Mouse (Mus musculus) myocyte (in vitro differentiated cells): ENCODE measurements at regions not wholly inside any gene's neighbourhood (a gene's known extent, or its start where the extent isn't known, plus 50 kb on each side); places are given as distances from the start of the nearest gene placed in this dataset.

ENCODE experiments used
- CEBPB ChIP-seq: IDR thresholded peaks from 2 replicates; pipeline ENCODE4 v1.6.1; 2011; ENCODE audit warnings: mild to moderate bottlenecking, moderate library complexity; ENCODE audit not compliant: poor library complexity, insufficient read depth, severe bottlenecking
- MYOD1 ChIP-seq, 3 experiments: IDR thresholded peaks; one replicate each; pipeline ENCODE4 v1.6.1; 2011; ENCODE audit warnings: control low read depth in 2 of 3, low read depth in 2 of 3, mild to moderate bottlenecking in 2 of 3, moderate library complexity in 1 of 3; ENCODE audit not compliant: insufficient read length in 2 of 3, control insufficient read depth in 1 of 3
- POLR2A ChIP-seq: IDR thresholded peaks from one replicate; pipeline ENCODE4 v1.6.1; 2011; ENCODE audit warnings: low read depth, mild to moderate bottlenecking, control low read depth, moderate library complexity; ENCODE audit not compliant: insufficient read length
- POLR2AphosphoS2 ChIP-seq: IDR thresholded peaks from one replicate; pipeline ENCODE4 v1.6.1; 2011; ENCODE audit warnings: low read depth, control low read depth; ENCODE audit not compliant: insufficient read length
- TCF12 ChIP-seq: IDR thresholded peaks from one replicate; pipeline ENCODE4 v1.6.1; 2011; ENCODE audit warnings: mild to moderate bottlenecking, control low read depth; ENCODE audit not compliant: poor library complexity, insufficient read depth, severe bottlenecking

DNA sequence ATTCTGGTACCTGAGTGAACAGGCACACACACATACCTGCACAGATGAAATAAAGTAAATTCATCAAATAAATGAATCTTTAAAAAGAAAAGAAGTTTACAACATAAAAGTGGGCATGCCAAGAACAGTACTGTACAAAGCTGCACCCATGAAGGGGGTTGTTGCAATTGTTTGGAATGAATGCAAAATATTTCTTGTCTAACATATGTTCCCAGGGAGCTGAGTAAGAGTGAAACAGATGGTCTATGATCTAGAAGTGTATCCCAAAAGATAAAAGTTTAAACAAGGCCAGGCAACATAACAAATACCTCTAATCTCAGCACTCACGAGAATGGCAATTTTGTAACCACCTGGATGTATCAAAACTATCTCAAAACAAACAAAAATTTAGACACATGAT, 1685.5 kb upstream of the Dsel start:
- TF ChIP-seq POLR2A (no peak), CEBPB (no peak), POLR2AphosphoS2 (no peak), TCF12 (no peak), MYOD1 (IDR thresholded peaks at IDR 0.05; ENCODE audit: control insufficient read depth in 1 of 3, insufficient read length in 2 of 3, low read depth in 2 of 3) (no peak)
